Comparison of ENCODE assay signal across 17 mouse cellular contexts in the genomic region with DNA sequence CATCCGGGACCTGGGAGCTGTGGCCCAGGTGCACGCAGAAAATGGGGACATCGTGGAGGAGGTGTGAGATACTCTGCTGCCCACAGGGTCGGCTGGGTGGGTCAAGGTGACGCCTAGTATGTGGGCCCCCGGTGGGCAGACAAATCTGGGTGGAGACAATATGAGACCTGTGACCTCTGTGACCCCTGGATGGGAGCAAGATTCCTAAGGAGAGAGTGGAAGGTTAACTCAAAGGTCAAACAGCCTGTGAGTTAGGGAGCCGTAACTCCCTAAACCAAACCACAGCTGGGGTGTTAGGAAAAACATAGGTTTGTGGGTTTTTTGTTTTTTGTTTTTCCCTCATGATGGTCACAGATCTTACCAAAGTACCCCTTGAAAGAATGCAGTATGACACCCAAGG. TPM values are rescaled to one million over a fixed set of nuclear protein-coding genes. Genes with fewer than 3 reads are reported as not detected.
"Had no signal": no experiment of that assay in that cellular context is flagged by ENCODE, and none has a peak within 500 bp of the region (broad histone marks: within the 10 kb centered on the region; RNA-seq: fewer than 3 reads in every experiment).

No protein-coding gene starts in this region.

- H3K27ac ChIP-seq: midbrain, embryonic 10.5 days; midbrain, embryonic 12.5 days; neural tube, embryonic 13.5 days; neural tube, embryonic 15.5 days had no signal

- H3K4me3 ChIP-seq: midbrain, embryonic 10.5 days; midbrain, embryonic 12.5 days; myocyte; neural tube, embryonic 13.5 days; neural tube, embryonic 15.5 days had no signal

- DNase-seq: lung, embryonic 14.5 days; lung, postnatal 10 days; lung, postnatal 4 days; midbrain, embryonic 14.5 days; retina, postnatal 1 day; right cerebral cortex, postnatal 4 days; spleen, adult 18-20 months; thymus, adult 18-20 months; thymus, postnatal 14 days; thymus, postnatal 36 days had no signal

RNA-seq across cellular contexts. Expression of gene Dpysl4, which starts 8.0 kb away (rescaled TPM):
- total RNA-seq: megakaryocyte, adult 5-6 weeks; megakaryocyte-erythroid progenitor cell, adult 5-6 weeks had no signal
